Mouse (Mus musculus) layer of hippocampus, postnatal 10 days (tissue): ENCODE measurements at regions not wholly inside any gene's neighbourhood (a gene's known extent, or its start where the extent isn't known, plus 50 kb on each side); places are given as distances from the start of the nearest gene placed in this dataset.

Experiments
- DNase-seq, 2 experiments: peaks; one replicate each; pipeline ENCODE4 v3.0.0; 2021; ENCODE audit warnings: low spot score in 2 of 2

DNA sequence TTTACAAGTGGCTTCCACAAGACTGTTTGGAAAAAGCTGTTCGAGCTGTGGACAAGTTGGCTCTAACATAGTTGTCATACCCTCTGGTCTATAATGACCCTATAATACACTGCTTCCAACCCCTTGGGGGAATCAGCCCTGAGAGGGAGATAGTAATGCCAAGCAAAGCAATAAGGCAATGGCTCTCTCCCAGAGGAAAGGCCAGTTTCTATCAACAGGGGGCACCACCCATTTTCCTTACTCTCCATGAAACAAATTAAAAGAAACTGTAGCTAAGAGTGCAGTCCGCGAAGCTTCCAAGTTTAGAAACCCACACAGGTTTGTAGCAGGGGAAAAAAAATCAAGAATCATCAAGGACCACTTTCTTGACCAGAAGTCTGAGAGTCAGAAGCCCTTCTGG lies 115.9 kb upstream of the Sstr4 start:
- no peak for DNase-seq

DNA sequence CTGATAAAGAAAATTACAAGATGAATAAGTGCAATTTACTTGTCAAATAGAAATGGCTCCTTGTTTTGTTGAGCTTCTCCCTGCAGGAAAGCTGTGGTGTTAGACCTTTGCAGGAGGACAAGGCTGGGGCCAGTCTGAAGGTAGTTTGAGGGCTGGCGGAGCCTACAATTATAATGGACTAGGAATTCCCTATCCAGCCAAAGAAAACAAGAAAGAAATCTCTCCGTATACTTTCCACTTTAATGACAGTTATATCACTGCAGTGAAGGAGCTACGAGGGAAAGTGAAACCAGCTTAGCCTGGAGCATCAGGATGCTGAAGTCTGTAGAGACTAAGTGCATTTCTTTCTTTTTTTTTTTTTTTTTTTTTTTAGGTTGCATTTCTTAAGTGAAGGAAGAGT lies 104.8 kb upstream of the Sstr4 start:
- DNase-seq: no peak

DNA sequence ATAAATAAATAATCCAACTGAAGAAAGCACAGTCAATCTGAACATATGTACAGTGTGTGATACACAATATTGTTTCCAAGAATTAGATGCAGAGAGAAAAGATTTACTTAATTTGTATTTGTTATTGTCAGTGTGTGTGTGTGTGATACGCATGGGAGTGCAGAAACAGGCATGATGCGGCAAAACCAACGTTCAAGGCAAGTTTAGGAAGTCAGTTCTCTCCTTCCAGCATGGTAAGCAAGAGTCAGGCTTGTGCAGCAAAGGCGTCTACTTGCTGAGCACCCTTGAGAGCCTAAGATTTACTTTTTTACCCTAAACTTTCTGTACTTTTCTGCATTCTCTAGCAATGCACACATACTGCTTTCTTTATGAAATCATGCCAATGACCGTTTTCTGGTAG lies 102.7 kb upstream of the Sstr4 start:
- no peak for DNase-seq

DNA sequence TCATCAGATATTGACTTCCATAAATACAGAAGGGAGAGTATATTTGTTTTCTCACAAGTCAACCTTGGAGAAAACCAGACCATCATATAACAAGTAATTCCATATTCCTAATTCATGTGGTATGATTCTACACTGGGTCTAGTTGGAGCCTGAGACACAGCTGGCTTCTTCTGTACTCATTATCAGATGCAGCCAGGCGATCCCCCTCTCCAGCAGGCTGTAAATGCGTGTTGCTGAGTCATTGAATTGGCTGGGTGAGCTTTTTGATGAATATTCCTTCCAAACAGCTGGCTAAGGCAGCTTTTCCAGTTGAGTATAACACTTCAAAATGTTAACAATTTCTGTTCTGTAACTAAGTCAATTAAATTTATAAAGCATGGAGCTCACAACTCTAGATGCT lies 102.2 kb upstream of the Sstr4 start:
- peak in 1 of 2 experiments; percentile 7 for DNase-seq

DNA sequence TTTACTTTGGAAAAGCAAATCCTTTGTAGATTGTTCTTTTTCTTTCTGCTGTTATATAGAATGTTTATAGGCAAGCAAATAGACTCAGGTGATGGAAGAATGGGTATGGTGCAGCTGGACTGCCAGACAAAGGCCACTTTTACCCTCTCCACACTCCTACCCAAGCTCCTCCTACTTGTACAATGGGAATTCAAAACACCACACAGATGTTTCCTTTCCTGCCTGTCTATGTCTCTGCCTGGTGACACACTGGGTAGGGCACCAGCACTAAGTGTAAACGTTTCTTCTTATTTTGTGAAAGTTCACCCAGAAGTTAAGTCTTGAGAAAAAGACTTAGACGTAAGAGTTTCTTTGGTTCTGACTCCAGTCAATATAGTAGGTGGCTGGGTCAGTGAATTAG lies 94.3 kb upstream of the Sstr4 start:
- DNase-seq: no peak

DNA sequence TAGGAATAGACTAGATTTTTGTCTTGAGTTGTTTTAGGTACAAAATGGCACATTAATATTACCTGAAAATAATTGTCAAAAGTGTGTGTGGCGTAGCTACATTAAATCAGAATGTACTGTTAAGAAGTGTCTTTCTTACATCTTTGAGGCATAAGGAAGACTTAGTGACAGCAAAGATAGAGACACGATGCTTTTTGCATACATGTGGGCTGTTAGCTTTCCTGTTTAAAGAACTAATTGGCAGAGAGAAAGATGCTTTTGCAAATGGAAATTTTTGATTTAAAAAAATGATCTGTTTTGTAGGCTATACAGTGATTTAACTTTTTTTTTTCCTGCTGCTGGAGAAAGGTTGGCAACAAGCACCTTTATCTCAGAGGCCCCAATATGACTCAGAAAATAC lies 82.9 kb upstream of the Sstr4 start:
- DNase-seq: no peak

DNA sequence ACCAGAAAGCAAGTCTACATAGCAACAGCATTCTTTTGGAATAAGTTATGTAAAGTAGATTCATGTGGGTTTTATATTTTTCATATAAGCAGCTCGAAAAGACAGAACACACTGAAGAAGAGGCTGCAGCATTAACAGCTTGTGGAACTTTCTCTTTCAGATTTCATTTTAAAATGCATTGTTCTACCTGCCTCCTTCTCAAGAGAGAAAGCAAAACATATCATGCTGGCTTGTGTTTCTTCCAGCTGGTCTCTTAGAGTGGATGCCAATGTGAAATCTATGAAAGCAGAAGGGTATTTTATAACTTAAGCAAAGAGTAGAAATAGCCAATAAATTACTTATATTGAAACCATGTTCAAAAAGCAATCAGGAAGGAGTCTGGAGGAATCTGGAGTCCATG lies 74.2 kb upstream of the Sstr4 start:
- no peak for DNase-seq

DNA sequence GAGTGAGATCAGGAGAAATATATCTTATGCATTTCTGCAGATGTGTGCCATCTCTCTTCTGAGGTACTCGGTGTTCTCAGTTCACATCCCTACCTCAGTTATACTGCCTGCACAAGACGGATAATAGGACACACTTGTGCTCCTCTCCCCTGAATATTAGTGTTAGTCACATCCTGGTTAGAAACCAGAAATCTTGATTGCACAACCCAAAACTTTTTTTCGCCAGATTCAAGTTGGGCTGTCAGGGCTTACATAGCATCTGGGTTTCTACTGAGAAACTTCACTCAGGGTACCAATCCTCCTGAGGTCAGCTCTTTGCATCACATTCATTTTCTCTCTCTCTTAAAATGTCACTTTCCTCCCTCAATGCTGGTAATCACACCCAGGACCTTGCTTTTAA lies 69.8 kb upstream of the Sstr4 start:
- DNase-seq: no peak

DNA sequence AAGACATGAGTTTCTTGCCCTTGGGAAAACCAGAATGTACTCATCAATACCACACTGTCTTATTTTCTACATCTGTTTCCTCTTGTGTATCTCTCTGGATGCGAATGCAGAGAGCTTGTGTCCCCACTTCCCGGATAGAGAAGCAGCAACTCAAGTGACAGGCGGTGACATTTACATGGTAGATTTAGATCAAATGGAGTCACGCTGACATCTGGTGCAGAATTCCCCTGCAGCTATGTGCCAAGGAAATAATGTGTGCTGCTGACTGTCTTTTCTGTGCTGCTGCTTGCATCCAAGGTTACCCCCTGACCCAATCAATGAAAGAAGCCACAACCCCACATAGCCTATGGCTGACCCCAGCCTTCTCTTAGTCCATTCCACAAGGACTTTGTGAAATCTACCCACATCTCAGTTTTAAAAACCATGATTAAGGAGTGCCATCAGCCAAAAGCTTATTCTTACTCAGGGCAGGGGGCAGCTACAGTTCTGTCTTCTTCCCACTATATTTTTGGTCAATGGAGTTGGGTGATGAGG lies 69.2 kb upstream of the Sstr4 start:
- DNase-seq: peak in 1 of 2 experiments; percentile 15

DNA sequence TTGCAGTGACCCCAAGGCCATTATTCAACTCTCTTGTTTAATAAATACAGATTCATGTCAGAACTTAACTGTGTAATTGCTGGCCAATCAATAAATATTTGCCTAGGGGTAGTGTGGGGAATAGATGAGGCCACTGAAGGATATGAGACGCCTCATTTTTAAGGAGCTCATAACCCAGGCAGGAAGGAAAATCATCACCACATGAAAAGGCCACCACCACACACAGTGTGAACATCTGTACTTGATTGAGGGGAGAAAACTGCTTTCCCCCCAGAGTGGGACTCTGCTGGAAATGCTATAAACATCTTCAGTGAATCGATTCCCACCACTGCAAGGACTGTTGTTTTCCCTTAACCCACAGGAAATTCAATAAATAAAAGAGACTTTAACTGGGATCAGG lies 68.7 kb upstream of the Sstr4 start:
- DNase-seq: no peak

DNA sequence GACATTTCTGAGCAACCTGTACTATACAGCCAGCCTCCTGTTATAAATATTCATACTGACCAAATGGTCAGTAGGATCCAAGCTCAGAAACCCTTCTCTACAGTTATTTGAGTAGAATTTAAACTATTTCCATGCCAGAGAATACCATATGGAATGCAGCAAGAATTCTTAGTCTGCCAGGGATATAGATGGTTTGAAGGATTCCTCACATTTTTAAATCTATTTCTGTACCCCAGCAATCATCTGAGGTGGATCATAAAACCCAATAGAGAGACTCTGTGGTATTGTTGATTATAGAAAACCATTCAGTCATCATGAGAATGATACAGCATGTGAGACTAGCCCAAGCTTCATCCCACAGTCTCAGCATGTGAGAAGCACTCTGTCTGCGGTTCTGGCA lies 67.6 kb upstream of the Sstr4 start:
- DNase-seq: no peak

DNA sequence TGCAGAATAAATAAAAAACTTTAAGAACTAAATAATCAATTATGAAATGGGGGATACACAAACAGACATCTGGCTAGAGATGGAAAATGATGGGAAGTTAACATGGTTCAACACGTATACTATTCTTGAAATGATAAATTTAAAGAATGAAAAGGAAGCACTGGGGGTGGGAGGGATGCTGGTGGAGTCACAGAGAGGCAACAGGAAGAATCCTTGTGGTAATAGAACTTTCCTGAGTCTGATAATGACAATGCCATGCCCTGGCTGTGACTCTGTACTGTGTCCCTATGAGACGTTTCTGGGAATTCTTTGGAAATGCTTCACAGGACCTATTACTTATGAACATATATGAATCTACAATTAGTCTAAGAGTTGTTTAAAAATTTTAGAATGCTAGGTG lies 64.8 kb upstream of the Sstr4 start:
- DNase-seq: no peak

DNA sequence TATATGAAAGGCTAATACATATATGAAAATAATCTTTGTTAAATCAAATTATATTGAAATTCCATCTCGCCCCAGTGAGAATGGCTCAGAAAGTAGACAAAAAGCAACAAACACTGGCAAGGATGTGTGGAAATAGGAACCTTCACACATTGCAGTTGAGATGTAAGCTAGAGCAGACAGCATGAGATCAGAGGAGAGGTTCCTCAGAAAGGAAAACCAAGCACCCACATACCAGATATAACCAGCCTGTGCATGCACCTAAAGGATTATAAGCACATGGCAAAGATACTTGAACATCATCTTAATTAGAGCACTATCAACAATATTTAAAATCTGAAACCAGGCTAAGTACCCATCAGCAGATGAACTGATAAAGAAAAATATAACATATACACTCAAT lies 60.6 kb upstream of the Sstr4 start:
- no peak for DNase-seq

DNA sequence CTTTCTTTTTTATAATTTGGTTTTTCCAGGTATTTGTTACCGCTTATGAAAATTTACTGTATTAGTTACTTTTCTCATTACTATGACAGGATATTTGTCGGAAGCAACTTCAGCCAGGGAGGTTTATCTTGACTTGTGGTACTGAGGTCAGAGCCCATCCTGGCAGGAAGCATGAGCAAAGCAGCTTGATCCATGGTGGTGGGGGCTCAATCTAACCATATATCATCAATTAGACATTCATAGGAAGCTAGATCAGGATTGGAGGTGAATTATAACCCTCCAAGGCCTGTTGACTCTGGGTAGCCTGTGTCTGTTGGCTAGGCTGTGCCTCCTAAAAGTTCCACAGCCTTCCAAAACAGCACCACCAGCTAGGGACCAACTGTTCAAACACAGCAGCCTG lies 58.5 kb upstream of the Sstr4 start:
- DNase-seq: no peak

DNA sequence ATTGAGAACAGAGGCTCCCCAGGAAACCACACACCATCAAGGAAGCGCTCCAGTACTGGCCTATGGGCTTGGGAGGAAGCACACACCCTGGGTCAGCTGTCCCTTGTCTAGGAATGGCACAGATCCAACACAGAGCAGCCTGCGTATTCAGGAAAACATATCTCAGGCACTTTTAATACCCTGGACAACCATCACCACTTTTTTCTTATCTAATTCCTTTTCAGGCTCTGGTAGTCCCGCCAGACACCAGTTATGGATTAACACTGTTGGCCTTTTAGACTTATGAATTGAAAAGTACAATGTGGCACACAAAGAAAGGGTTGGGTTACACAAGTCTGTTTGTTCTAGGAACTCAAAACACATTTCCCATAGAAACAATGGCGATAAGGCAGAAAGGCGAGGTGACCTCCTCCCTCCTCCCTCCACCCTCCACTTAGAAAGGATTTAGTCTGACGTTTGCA lies 56.8 kb upstream of the Sstr4 start:
- DNase-seq: no peak

DNA sequence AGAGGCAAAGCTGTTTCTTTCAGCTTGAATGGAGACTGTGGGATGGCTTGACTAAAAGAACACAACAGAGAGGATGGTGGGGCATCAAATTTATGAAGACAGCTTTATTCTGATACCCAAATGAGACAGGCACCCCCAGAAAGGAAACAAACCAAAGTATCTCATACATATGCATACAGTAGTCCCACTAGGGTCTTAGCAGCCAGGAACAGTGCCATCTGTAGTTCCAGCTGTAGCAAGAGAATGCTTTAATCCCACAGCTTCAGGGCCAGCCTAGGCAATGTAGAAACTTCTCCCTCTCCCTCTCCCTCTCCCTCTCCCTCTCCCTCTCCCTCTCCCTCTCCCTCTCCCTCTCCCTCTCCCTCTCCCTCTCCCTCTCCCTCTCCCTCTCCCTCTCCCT lies 56.2 kb upstream of the Sstr4 start:
- DNase-seq: no peak

DNA sequence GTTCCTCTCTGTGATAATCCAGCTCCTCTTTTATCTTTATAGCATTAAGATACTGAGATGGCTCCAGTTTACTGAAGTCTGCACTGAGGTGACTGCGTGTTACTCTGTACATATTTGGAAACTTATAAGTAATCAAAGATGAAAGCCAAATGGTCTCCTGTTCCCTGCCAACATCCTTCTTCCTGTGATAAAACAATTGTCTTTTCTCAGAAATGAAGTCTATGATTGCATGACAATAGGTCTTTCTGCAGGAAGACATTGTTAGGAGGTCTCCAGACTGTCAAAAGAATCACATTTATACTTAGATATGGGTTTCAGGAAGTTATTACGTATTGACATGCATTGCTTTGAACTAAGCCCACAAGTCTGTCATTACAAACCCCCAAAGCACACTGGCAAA lies 51.0 kb upstream of the Sstr4 start:
- no peak for DNase-seq
